Mouse (Mus musculus): Measurements from ENCODE around the gene Zfp536.

GRCm38 (mm10) chr7:37581262-37581661, 192.2 kb downstream of the Zfp536 start:
- TF ChIP-seq CTCF (IDR thresholded peaks at IDR 0.05; ENCODE audit: low read depth, low read length) (no peak), EP300 (IDR thresholded peaks at IDR 0.05; ENCODE audit: insufficient read depth, low read depth, low read length) (no peak), POLR2A (IDR thresholded peaks at IDR 0.05; ENCODE audit: insufficient read depth, low read length) (no peak)
